Mouse (Mus musculus): Measurements from ENCODE around the gene Gm28363. TPM values are rescaled to one million over a fixed set of nuclear protein-coding genes. Genes with fewer than 3 reads are reported as not detected.
"Not testable (repeated sequence)": the region's sequence is repeated elsewhere in the genome, so short reads cannot be mapped to it uniquely, and the experiment has no call there.

Gm28363 gene
- not detected in 2 replicates for total RNA-seq (2012; rRNA removed)

- H3K27ac ChIP-seq (ENCODE audit: insufficient read depth, low read depth, low read length, poor library complexity, severe bottlenecking); H3K9ac ChIP-seq (ENCODE audit: insufficient read depth, low read depth, low read length, poor library complexity, severe bottlenecking); in situ Hi-C loops (cut with MboI; ENCODE audit: low sequenced_read_pairs in 2 of 2, unreplicated experiment in 2 of 2); H3K9me3 ChIP-seq (ENCODE audit: control insufficient read depth, insufficient read depth, low read depth, low read length); DNase-seq (ENCODE audit: low read depth, low spot score); H3K36me3 ChIP-seq (ENCODE audit: control insufficient read depth, insufficient read depth, low read length, poor library complexity, severe bottlenecking); H3K4me1 ChIP-seq (ENCODE audit: control insufficient read depth in 2 of 2, insufficient read depth in 2 of 2, low read length in 2 of 2, poor library complexity in 1 of 2); H3K4me3 ChIP-seq (ENCODE audit: insufficient read depth in 1 of 2, low read depth in 1 of 2, low read length in 2 of 2, poor library complexity in 1 of 2, severe bottlenecking in 1 of 2): not testable (repeated sequence)
These were observed at the start of gene Gm28363 for GRCm38 (mm10) chr1:117696831-117697230. Gene Gm28363, plus strand, starts transcription at chr1:117697131.

- H3K27ac ChIP-seq (ENCODE audit: insufficient read depth, low read depth, low read length, poor library complexity, severe bottlenecking); H3K36me3 ChIP-seq (ENCODE audit: control insufficient read depth, insufficient read depth, low read length, poor library complexity, severe bottlenecking); H3K4me1 ChIP-seq (ENCODE audit: control insufficient read depth in 2 of 2, insufficient read depth in 2 of 2, low read length in 2 of 2, poor library complexity in 1 of 2); H3K9ac ChIP-seq (ENCODE audit: insufficient read depth, low read depth, low read length, poor library complexity, severe bottlenecking); in situ Hi-C loops (cut with MboI; ENCODE audit: low sequenced_read_pairs in 2 of 2, unreplicated experiment in 2 of 2); H3K9me3 ChIP-seq (ENCODE audit: control insufficient read depth, insufficient read depth, low read depth, low read length); H3K4me3 ChIP-seq (ENCODE audit: insufficient read depth in 1 of 2, low read depth in 1 of 2, low read length in 2 of 2, poor library complexity in 1 of 2, severe bottlenecking in 1 of 2): not testable (repeated sequence)
- DNase-seq (ENCODE audit: low read depth, low spot score), result peak; percentile 22
These were observed 46.7 kb upstream of the Gm28363 start for GRCm38 (mm10) chr1:117650236-117650635.

Other genes starting within 250 kb of the Gm28363 start
- not detected in 2 replicates for gene B020011L13Rik, start 84.0 kb downstream of the Gm28363 start, total RNA-seq (2012; rRNA removed)
- not detected in 2 replicates for gene Gm28360, start 132.9 kb downstream of the Gm28363 start, total RNA-seq (2012; rRNA removed)
- not detected in 2 replicates for gene Gm28168, start 230.9 kb downstream of the Gm28363 start, total RNA-seq (2012; rRNA removed)